Mouse (Mus musculus): ENCODE measurements at regions not wholly inside any gene's neighbourhood (a gene's known extent, or its start where the extent isn't known, plus 50 kb on each side); places are given as distances from the start of the nearest gene placed in this dataset.

DNA sequence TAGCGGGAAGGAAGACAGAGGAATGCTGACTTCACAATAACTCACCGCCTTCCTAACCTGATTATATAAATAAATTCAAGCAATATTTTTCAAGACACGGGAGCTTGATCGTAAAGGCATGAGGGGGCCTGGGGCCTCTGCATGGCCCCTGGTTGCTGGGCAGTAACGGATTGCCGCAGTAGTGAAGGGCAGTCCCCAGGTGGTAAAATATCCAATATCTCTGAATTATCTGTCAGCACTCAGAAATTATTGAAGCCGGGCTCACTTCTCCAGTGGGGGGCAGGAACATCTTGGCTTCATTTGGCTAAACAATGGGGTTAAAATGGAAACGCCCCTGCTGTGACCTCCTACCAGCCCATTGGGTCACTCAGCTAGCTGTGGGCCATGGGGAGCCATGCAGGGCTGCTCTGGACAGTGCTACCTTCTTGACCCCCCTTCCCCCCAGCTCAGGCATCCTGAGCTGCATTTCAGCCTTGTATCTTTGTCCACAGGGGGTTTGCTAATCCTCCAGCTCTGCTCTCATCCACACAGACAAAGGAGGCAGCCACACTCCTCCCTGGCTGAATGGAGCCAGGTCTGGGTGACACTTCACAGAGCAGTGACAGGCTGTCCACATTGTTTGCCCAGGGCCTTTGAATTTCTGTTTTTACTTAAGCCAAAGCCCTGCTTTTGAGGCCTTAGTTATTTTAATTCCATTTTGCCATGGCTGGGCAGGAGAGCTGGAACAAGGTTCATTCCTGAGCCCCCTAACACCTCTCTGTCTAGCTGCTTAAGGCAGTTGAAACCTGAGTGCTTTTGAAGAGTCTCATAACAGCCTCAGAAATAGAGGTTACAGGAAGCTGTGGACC, 267.2 kb upstream of the N4bp1 start:
- intact Hi-C loops (cut with DNase I): no loop called here
- no peak for DNase-seq (ENCODE audit: low spot score in 2 of 2)

- intact Hi-C loops (cut with DNase I): no loop called here
- no peak for DNase-seq (ENCODE audit: low spot score in 2 of 2)
Measured at GRCm38 (mm10) chr8:87148853-87149252, 263.8 kb upstream of the N4bp1 start.

DNA sequence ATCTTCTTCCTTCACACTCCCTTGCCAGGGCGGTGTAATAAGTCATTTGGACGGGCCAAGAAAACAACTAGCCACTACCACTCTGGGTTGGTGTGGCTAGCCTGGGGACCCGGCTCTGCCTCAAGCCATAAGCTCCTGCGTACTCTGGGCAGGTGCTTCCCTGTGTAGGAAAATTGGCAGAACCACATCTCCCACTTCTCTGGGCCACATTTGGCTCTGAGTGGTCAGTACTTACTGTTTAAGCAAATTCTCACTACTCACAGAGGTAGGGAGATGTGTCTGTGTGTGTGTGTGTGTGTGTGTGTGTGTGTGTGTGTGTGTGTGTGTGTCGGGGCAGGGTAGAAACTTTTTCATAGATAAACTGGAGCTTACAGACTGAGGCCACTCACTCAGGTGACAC, 262.6 kb upstream of the N4bp1 start:
- intact Hi-C loops (cut with DNase I): no loop called here
- DNase-seq (ENCODE audit: low spot score in 2 of 2): no peak

GRCm38 (mm10) chr8:87137412-87137811, 252.4 kb upstream of the N4bp1 start:
- intact Hi-C loops (cut with DNase I): no loop called here
- no peak for DNase-seq (ENCODE audit: low spot score in 2 of 2)

DNA sequence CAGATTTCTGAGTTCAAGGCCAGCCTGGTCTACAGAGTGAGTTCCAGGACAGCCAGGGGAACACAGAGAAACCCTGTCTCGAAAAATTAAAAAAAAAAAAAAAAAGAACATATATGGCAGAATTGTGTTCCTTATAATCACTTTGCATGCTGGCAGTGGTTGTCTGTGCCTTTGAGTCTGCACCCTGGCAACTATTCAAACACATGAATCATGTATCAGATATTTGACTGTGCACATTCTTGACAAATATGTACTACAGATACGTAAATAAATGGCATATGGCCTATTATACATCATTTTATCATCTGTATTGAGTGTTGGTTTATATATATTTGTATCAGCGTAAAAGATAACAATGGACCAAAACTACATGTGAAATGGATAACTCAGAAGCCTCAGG, 246.7 kb upstream of the N4bp1 start:
- intact Hi-C loops (cut with DNase I): no loop called here
- DNase-seq (ENCODE audit: low spot score in 2 of 2): no peak

DNA sequence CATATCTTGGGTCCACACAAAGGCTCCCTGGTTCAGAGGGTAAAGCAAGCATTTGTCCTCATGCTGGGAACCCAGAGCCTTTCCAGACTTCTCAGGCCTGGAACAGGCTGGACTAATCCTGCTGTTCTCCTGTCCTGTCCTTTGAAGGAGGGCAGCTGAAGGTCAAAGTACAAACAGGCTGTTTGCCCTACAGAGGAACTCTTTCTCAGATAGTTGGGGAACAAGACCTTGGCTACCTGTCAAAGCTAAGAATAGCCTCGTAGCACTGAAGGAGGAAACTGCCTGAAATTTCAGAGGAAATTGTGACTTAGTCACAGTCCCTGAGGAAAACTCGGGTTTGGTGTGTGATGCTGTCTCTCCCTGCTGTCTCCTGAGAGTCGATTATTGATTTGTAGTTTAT, 245.6 kb upstream of the N4bp1 start:
- no peak for DNase-seq (ENCODE audit: low spot score in 2 of 2)
- intact Hi-C loops (cut with DNase I): no loop called here

DNA sequence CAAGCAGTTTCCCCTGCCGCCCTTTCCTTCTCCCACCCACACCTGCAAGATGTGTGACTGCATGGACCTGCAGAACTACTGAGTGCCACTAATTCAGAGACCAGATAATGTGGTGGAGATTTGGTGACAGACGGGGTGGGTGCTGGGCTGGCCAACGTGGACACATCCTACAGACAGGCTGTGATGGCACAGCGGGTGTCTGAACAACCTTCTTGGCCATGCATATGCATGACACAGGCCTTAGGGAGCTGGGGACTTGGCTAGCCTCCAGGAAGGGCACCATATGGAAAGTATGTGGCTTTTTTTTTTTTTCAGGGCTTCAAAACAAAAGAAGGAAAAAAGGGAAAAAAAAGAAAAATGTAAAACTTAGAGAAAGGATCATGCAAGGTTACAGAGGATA, 243.5 kb upstream of the N4bp1 start:
- intact Hi-C loops (cut with DNase I): no loop called here
- peak in 1 of 2 experiments; percentile 13 for DNase-seq (ENCODE audit: low spot score in 2 of 2)

GRCm38 (mm10) chr8:87116190-87116765, 231.2 kb upstream of the N4bp1 start:
- intact Hi-C loops (cut with DNase I): no loop called here
- DNase-seq (ENCODE audit: low spot score in 2 of 2): peak in 1 of 2 experiments; percentile 6

DNA sequence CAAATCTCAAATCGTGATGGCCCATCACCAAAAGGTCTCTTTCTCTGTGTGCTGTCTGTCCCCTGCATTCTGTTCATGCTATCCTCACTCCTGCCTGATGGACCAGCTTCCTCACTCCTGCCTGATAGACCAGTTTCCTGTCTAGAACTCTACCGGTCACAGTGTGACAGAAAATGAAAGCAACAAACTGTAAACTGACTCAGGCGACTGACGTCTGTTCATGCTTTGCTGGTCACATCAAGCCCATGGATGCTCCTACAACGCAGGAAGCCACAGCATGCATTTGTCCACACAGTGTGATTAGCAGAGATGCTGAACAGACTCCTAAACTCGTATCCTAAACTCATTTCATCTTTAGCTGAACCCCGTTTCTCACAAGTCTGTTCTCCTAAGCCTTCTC, 227.3 kb upstream of the N4bp1 start:
- intact Hi-C loops (cut with DNase I): no loop called here
- DNase-seq (ENCODE audit: low spot score in 2 of 2): no peak

- DNase-seq (ENCODE audit: low spot score in 2 of 2): peak; percentile 15 to 43
- intact Hi-C loops (cut with DNase I): no loop called here
Measured at GRCm38 (mm10) chr8:87105106-87105505, 220.0 kb upstream of the N4bp1 start.

- intact Hi-C loops (cut with DNase I): no loop called here
- no peak for DNase-seq (ENCODE audit: low spot score in 2 of 2)
Measured at GRCm38 (mm10) chr8:87095211-87095610, 210.2 kb upstream of the N4bp1 start.

GRCm38 (mm10) chr8:87094685-87095084, 209.6 kb upstream of the N4bp1 start:
- intact Hi-C loops (cut with DNase I): no loop called here
- no peak for DNase-seq (ENCODE audit: low spot score in 2 of 2)

DNA sequence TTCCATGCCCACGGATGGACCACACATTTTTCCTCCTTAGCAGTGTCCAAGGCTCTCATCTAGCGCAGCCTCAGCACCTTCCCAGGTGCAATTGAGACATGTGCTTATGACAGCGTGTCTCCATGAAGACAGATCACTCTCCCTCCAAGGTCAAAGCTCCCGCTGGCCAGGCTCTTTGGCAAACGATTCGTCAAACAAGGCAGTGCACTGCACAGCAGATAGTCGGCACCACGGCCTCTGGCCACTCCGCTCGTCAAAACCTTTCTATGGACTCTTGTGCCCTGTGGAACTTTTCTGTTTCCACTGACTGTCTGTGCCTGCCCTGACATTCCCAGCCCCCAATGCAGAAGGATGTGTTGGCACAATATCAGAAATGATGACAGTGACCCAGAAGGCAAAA, 208.7 kb upstream of the N4bp1 start:
- no peak for DNase-seq (ENCODE audit: low spot score in 2 of 2)
- intact Hi-C loops (cut with DNase I): no loop called here

DNA sequence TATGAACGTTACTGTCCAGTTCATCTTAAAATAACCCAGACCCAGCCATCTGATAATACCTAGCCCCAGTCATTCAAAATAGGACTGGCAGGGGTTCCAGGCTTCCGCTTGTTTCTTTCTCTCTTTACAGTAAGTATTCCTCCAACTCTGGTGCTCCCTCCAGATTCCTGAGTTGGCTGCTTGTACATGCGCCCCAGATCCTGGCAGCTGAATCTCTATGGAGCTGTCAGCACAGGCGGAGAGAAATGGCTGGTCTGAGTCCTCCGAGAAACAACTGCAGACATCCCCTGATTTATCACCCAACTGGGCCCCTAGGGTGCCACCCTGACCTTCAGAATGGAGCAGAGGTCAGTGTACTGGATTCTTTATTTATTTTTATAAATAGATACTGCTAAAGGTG, 208.0 kb upstream of the N4bp1 start:
- intact Hi-C loops (cut with DNase I): no loop called here
- DNase-seq (ENCODE audit: low spot score in 2 of 2): peak in 1 of 2 experiments; percentile 11

DNA sequence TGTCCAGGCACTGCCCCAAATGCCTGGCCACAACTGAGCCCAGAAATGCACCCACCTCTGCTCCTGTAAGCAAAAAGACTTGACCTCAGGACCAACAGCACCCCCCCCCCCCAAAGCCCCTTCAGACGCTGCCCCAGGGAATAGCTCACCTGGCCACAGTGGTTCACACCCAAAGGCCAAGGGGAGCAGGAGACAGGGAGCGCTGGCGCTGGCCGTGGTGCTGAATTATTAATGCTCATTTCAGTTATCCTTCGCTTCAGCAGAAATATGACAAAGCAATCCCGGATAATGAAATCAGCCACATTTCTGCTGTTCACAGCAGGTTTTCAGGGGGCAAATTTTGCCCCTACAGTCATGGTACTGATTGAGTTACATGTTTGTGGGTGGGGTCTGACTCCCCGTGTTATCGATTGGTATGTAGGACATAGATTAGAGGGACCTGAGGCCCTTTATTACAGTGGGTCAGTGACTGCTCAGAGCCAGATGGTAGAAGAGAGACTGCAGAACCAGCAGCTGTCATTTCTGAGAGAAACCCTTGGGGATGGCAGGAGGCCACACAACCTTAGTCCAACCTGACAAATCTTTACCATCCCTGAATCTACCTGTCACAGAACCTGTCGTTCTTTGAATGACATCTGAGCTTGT, 202.5 kb upstream of the N4bp1 start:
- no peak for DNase-seq (ENCODE audit: low spot score in 2 of 2)
- intact Hi-C loops (cut with DNase I): no loop called here

DNA sequence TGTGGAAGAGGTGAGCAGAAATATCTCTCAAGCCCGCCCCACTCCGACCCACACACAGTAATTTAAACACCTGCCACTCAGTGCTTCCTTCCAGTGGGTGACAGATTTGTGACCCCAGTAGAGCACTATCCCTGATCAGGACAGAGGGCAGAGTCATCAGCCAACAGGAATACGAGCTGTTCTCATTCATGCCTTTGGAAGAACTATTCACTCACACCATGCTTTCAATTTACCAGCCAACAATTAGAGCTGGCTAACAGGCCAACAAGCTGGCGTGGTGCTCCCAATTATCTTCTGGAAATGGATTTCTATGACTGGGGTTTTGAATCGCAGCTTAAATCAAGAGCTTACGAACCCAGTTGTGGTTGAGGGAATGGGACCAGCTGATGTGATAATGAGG, 193.2 kb upstream of the N4bp1 start:
- DNase-seq (ENCODE audit: low spot score in 2 of 2): no peak
- intact Hi-C loops (cut with DNase I): no loop called here

GRCm38 (mm10) chr8:87075921-87076320, 190.9 kb upstream of the N4bp1 start:
- intact Hi-C loops (cut with DNase I): no loop called here
- no peak for DNase-seq (ENCODE audit: low spot score in 2 of 2)

DNA sequence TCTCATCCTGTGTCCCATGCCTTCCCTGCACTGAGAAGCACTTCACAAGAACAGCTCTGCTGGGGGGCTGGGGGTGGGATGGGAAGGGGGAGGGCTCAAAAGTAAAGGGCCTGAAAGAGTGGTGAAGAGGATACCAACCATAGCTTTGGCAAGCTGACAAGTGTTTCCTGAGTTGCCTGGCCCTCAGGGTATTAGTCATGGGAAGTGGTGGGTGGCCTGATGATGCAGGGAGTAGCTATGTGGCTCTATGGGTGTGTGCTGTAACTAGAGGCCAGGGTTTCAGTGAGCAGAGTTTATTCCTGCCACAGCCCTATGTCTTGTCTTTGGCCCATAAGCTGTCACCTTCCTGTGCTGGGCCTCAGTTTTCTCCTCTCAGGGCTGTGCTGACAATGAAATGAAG, 186.2 kb upstream of the N4bp1 start:
- intact Hi-C loops (cut with DNase I): no loop called here
- DNase-seq (ENCODE audit: low spot score in 2 of 2): no peak

- intact Hi-C loops (cut with DNase I): no loop called here
- DNase-seq (ENCODE audit: low spot score in 2 of 2): no peak
Measured at GRCm38 (mm10) chr8:87067106-87067505, 182.0 kb upstream of the N4bp1 start.

DNA sequence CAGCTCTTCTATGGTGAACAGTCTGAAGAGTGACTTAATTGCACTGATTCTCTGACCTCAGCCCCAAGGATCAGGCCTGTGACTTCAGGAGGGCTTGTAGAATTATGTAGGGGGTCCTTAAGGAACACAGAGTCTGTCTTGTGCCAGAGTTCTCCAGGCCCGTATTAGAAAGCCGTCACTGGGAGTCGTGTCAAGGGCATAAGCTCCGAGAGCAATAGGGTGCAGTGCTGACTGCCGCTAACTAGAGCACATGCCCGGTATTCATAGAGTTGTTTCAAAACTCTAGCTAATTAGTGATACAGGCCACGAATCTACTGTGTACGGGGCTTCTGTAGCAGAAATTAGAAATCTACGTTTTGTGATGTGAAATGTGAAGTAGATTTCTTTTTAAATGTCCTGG, 179.7 kb upstream of the N4bp1 start:
- intact Hi-C loops (cut with DNase I): no loop called here
- DNase-seq (ENCODE audit: low spot score in 2 of 2): no peak

GRCm38 (mm10) chr8:87064250-87064747, 179.2 kb upstream of the N4bp1 start:
- DNase-seq (ENCODE audit: low spot score in 2 of 2): peak; percentile 8 to 22
- intact Hi-C loops (cut with DNase I): no loop called here

Measured in left cerebral cortex, postnatal 14 days (tissue).